Mouse (Mus musculus) lung, postnatal 0 days (tissue): Measurements from ENCODE around the gene Arhgap15.

ENCODE experiments used
- CTCF ChIP-seq: IDR thresholded peaks from 2 replicates; pipeline ENCODE4 v1.5.1; 2016; ENCODE audit warnings: antibody characterized with exemption, mild to moderate bottlenecking
- EP300 ChIP-seq: IDR thresholded peaks from 2 replicates; pipeline ENCODE4 v1.6.1; 2016; ENCODE audit warnings: antibody characterized with exemption, mild to moderate bottlenecking, control low read depth

GRCm38 (mm10) chr2:44104282-44105197, 355.9 kb downstream of the Arhgap15 start:
- TF ChIP-seq CTCF, result no peak
- no peak for TF ChIP-seq EP300
